Mouse (Mus musculus) C2C12 (cell line): ENCODE data around the gene Tmem109. TPM values are rescaled to one million over a fixed set of nuclear protein-coding genes. Genes with fewer than 3 reads are reported as not detected.

ENCODE experiments used
- H3K27me3 ChIP-seq: one replicate; pipeline ENCODE4 v1.6.1; 2011; ENCODE audit not compliant: control insufficient read depth, insufficient read depth, insufficient read length
- H3K36me3 ChIP-seq: one replicate; pipeline ENCODE4 v1.6.1; 2011; ENCODE audit not compliant: control insufficient read depth, insufficient read depth
- H3K4me3 ChIP-seq: one replicate; pipeline ENCODE4 v1.5.1; 2011; ENCODE audit warnings: mild to moderate bottlenecking, control low read depth; ENCODE audit not compliant: poor library complexity, insufficient read depth, severe bottlenecking
- H3K79me2 ChIP-seq: one replicate; pipeline ENCODE4 v1.6.1; 2011; ENCODE audit not compliant: control insufficient read depth, insufficient read depth
- H3K79me3 ChIP-seq: one replicate; pipeline ENCODE4 v1.6.1; 2011; ENCODE audit warnings: low read depth, control low read depth
- H3ac ChIP-seq: one replicate; pipeline ENCODE3; 2011; ENCODE audit warnings: low read depth; ENCODE audit not compliant: control insufficient read depth, insufficient read length
- CEBPB ChIP-seq: IDR thresholded peaks from one replicate; pipeline ENCODE4 v1.6.1; 2011; ENCODE audit warnings: low read depth, mild to moderate bottlenecking, control low read depth, moderate library complexity
- CTCF ChIP-seq: IDR thresholded peaks from one replicate; pipeline ENCODE4 v1.5.1; 2011; ENCODE audit not compliant: control insufficient read depth, insufficient read depth, insufficient read length
- FOSL1 ChIP-seq: IDR thresholded peaks from one replicate; pipeline ENCODE4 v1.8.0; 2011; ENCODE audit warnings: mild to moderate bottlenecking, low read length; ENCODE audit not compliant: poor library complexity, insufficient read depth, severe bottlenecking
- MAX ChIP-seq: IDR thresholded peaks from one replicate; pipeline ENCODE4 v1.6.1; 2011; ENCODE audit warnings: mild to moderate bottlenecking, control low read depth
- MYOD1 ChIP-seq: IDR thresholded peaks from one replicate; pipeline ENCODE4 v1.6.1; 2011; ENCODE audit warnings: low read depth; ENCODE audit not compliant: control insufficient read depth, insufficient read length
- MYOG ChIP-seq: IDR thresholded peaks from one replicate; pipeline ENCODE4 v1.6.1; 2011; ENCODE audit not compliant: control insufficient read depth, insufficient read length; ENCODE audit errors: extremely low read depth
- USF1 ChIP-seq: IDR thresholded peaks from one replicate; pipeline ENCODE4 v1.6.1; 2011; ENCODE audit warnings: low read depth, mild to moderate bottlenecking, control low read depth, moderate library complexity
- polyA plus RNA-seq: library from polyadenylated mRNA; unstranded; fragments of >200 nt; fragmentation: generic; extraction: Trizol; gene quantifications from one replicate; pipeline ENCODE4 v1.2.1, GENCODE M21; 2012; ENCODE audit warnings: missing spikeins

The Tmem109 gene
- polyA plus RNA-seq, 1 experiment, result 141 TPM

DNA sequence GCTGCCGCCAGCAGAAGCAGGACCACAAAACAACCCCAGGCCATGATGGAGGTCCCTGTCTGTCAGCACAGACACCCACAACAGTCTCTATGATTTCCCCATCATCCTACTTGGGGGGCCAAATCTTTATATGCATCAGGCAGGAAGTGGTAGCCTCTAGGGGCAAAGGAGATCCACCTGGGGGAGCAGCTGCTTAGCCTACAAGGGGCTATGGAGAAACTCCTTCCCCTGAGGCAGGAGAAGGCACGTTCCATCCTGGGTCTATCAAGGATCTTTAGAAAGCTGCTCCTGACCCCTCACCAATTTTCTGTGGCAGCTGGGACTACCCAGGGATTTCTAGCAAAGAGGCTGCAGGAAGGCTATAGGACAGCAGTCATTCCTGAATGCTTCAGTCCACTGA, 38.7 kb upstream of the Tmem109 start, which contains the start of gene Zp1:
Gene Zp1 (minus strand): TSS at position 101 of the 400 bp plus-strand sequence.
- no peak within 1 kb of the TSS for H3ac ChIP-seq
- no peak within 1 kb of the TSS for H3K4me3 ChIP-seq
- no peaks in the 10 kb centered on the region for H3K79me3 ChIP-seq
- H3K79me2 ChIP-seq, result no peaks in the 10 kb centered on the region
- peaks cover 25% of the 10 kb centered on the region for H3K27me3 ChIP-seq
- TF ChIP-seq CTCF (no peak), MYOG (no peak), MAX (no peak), CEBPB (no peak), MYOD1 (no peak), FOSL1 (no peak), USF1 (no peak)
- no peaks in the 10 kb centered on the region for H3K36me3 ChIP-seq

DNA sequence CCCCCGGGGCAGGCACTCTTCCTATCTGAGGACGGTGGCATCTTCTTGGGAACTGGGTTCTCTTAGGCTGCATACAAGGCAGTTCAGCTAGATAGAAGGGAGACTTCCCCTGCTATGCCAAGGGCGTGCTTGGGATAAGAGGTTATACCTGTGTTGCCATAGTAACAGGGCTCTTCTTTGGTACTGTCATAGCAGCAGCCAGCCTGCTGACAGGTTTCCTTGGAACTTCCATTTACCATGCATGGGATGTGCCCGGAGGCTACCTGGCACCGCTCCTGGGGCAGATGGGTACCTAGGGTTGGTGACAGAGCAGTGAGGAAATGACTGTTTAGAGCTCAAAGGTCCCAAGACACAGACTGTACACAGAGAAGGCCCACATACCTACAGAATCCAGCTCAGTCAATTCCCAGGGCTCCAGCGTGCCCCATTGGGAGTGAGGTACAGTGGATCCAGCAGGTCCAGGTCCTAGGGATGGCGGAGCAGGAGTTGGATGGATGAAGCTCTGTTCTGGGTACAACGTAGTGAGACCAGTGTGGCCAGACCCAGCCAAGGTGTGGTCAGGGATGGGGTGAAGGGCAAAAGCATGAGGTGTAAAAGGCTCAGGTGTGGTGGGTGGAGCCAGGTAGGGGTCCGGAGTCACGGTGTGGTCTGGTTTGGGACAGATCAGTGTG, 36.7 kb upstream of the Tmem109 start:
- H3K27me3 ChIP-seq, result peaks cover 38% of the 10 kb centered on the region
- no peaks in the 10 kb centered on the region for H3K79me2 ChIP-seq
- no peak overlapping the region for H3ac ChIP-seq
- no peak overlapping the region for H3K4me3 ChIP-seq
- TF ChIP-seq CEBPB (no peak), MAX (no peak), FOSL1 (no peak), CTCF (no peak), MYOG (no peak), MYOD1 (no peak), USF1 (no peak)
- H3K36me3 ChIP-seq, result no peaks in the 10 kb centered on the region
- no peaks in the 10 kb centered on the region for H3K79me3 ChIP-seq

DNA sequence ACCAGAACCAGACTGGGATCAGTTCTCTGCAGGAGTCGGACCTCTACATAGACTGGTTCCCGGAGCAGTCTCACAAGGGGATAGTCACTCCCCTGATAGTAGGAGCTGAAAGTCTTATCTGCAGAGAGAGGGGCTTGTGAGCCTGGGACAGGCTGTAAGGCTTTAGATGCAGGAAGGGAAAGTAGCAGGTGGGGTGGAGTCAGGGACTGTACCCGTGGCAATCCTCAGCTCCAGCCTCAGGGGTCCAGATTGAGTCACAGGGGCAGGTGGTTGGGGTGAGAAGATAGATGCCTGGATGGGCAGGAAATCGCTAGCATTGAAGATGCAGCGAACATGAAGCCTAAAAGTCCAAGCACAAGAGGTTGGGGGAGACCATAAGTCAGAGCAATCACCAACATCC, 34.7 kb upstream of the Tmem109 start:
- H3ac ChIP-seq, result no peak overlapping the region
- H3K79me2 ChIP-seq, result no peaks in the 10 kb centered on the region
- no peak overlapping the region for H3K4me3 ChIP-seq
- peaks cover 38% of the 10 kb centered on the region for H3K27me3 ChIP-seq
- no peaks in the 10 kb centered on the region for H3K36me3 ChIP-seq
- no peaks in the 10 kb centered on the region for H3K79me3 ChIP-seq
- TF ChIP-seq MYOG (no peak), CEBPB (no peak), USF1 (no peak), FOSL1 (no peak), MAX (no peak), MYOD1 (no peak), CTCF (no peak)

DNA sequence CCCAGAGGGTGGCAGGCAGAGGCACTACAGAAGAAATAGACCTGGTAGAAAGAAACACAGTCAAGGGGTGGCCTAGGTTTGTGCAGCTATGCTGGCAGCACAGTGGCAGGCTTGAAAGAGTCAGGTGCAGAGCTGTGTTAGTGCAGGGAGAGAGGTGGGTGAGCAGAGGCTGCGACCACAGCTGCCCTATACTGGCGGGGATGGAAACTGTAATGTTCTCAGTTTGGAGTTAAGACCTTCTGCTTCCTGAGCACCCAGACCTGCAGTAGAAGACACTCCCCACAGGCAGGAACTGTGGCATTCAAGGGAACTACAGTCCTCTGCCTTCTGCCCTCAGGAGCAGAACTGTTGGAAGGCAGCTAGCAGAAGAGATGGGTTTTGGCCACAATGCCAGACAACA, 33.1 kb upstream of the Tmem109 start:
- no peak for TF ChIP-seq FOSL1
- no peak for TF ChIP-seq CTCF
- no peak for TF ChIP-seq CEBPB
- TF ChIP-seq MAX, result no peak
- no peak for TF ChIP-seq MYOG
- no peak for TF ChIP-seq MYOD1
- no peak for TF ChIP-seq USF1
- Histone ChIP-seq H3K79me2 (no peaks in the 10 kb centered on the region), H3ac (no peak overlapping the region), H3K27me3 (peaks cover 38% of the 10 kb centered on the region), H3K36me3 (no peaks in the 10 kb centered on the region), H3K4me3 (no peak overlapping the region), H3K79me3 (no peaks in the 10 kb centered on the region)

DNA sequence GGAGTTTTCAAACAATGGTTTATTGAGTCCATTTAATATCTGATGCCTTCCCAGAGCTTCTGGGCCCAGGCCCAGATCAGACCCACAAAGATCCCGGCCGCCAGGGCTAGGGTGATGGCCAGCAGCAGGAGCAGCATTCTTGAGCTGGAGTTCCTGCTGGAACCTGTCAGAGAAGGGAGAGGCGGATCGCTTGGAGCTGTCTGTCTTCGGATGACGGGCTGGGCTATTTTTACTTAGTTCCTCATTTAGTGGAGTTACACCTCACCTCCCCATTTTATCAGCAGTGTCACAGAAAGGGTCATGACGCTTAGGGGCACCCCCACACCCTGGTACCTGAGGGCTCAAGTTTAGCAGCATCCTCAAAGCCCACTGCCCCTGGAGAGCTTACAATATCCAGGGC, 32.5 kb upstream of the Tmem109 start:
- no peaks in the 10 kb centered on the region for H3K79me3 ChIP-seq
- no peaks in the 10 kb centered on the region for H3K79me2 ChIP-seq
- H3ac ChIP-seq, result no peak overlapping the region
- peaks cover 1% of the 10 kb centered on the region for H3K36me3 ChIP-seq
- H3K4me3 ChIP-seq, result no peak overlapping the region
- TF ChIP-seq FOSL1 (no peak), USF1 (no peak), MYOG (no peak)
- H3K27me3 ChIP-seq, result peaks cover 38% of the 10 kb centered on the region
